Mouse (Mus musculus) liver, embryonic 15.5 days (tissue): ENCODE results near the gene Phf2. TPM values are rescaled to one million over a fixed set of nuclear protein-coding genes. Genes with fewer than 3 reads are reported as not detected.
A peak's percentile ranks its signal among the peaks of the same experiment; 100 is the strongest.

Source experiments
- ATAC-seq: fragments of 200-750 bp; cut with Nextera tagmentation; 2 replicates; pipeline ENCODE4 v1.8.0; 2017; ENCODE audit warnings: moderate number of reproducible peaks, mild to moderate bottlenecking, moderate library complexity; ENCODE audit not compliant: insufficient read depth
- H3K27ac ChIP-seq: fragments of 300-500 bp; sonication (generic); replicated peaks from 2 replicates; pipeline ENCODE4 v1.5.1; 2015; ENCODE audit warnings: mild to moderate bottlenecking, inconsistent platforms
- H3K27me3 ChIP-seq: fragments of 300-500 bp; sonication (generic); 2 replicates; pipeline ENCODE4 v1.6.1; 2015; ENCODE audit warnings: mild to moderate bottlenecking, inconsistent platforms
- H3K36me3 ChIP-seq: fragments of 300-500 bp; sonication (generic); replicated peaks from 2 replicates; pipeline ENCODE4 v1.6.1; 2015; ENCODE audit warnings: moderate library complexity, mild to moderate bottlenecking, inconsistent platforms
- H3K4me1 ChIP-seq: fragments of 300-500 bp; sonication (generic); replicated peaks from 2 replicates; pipeline ENCODE4 v1.6.1; 2015; ENCODE audit warnings: inconsistent platforms
- H3K4me2 ChIP-seq: fragments of 300-500 bp; sonication (generic); 2 replicates; pipeline ENCODE4 v1.6.1; 2015; ENCODE audit warnings: moderate library complexity, mild to moderate bottlenecking, inconsistent platforms
- H3K4me3 ChIP-seq: fragments of 300-500 bp; sonication (generic); replicated peaks from 2 replicates; pipeline ENCODE4 v1.5.1; 2015; ENCODE audit warnings: mild to moderate bottlenecking, inconsistent platforms
- H3K9ac ChIP-seq: fragments of 300-500 bp; sonication (generic); 2 replicates; pipeline ENCODE4 v1.6.1; 2015; ENCODE audit warnings: moderate library complexity, mild to moderate bottlenecking, inconsistent platforms
- H3K9me3 ChIP-seq: fragments of 300-500 bp; sonication (generic); replicated peaks from 2 replicates; pipeline ENCODE4 v1.6.1; 2016; ENCODE audit warnings: inconsistent platforms
- WGBS: fragments of 180-500 bp; shearing (Covaris S2); methylation state at CpG from one replicate; pipeline ENCODE4 v1.1.7; 2015; ENCODE audit warnings: mixed read lengths; ENCODE audit not compliant: insufficient replicate concordance; 5-methylcytosine and 5-hydroxymethylcytosine counted together
- polyA plus RNA-seq: library from polyadenylated mRNA; unstranded; fragments of >200 nt; fragmentation: Nextera tagmentation; extraction: Ambion mirVana; gene quantifications from 2 replicates; pipeline ENCODE4 v1.2.1, GENCODE M21; 2015

Gene Phf2
- polyA plus RNA-seq: 1.7 and 2.0 TPM in 2 replicates

DNA sequence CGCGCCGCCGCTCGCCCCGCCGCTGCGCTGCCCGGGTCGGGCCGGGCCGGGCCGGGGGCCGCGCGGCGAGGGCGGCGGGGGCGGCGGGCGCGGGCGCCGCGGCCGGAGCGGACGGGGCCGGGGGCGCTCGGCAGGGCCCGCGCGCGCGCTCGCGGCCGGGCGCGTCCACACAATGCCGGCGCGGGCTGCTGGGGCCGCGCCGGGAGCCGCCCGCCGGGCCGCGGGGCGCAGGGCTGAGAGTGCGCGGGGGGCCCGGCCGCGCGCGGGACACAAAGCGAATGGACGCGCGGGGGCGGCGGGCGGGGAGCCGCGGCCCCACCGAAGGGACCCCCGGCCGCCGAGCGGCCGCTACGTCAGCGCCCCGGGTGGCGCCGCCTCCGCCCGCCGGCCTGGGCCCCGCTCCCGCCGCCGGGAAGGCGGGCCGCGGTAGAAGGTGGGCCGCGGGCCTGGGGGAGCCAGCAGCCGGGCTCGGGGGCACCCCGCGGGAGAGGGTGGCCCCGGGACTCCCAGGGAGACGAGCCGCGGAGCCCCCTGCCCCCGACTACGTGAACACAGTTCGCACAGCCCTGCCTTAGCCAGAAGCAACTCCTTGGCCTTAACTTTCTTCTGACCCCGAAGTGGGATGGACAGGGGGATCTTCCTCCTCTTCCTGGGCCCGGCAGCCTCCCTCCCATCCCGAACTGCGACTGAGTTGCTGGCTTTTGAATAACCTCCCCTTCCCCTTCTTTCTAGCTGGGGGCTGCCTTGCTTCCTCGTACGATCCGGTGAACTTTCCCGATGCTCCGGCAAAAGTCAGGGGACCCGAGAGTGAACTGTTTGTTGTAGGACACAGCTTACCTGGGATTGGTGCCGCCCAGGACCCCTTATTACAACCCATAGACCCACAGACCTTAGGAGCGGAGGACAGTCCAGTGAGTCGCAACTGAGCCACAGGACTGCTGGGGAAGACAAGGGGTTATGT, at the start of gene Phf2:
Gene Phf2 (minus strand): TSS at position 349 of the 961 bp plus-strand sequence.
- peak within 1 kb of the TSS; percentile 84 for H3K4me3 ChIP-seq
- WGBS: under 1% methylated on average over 101 of the region's 117 CpGs
- H3K27ac ChIP-seq: peak within 1 kb of the TSS; percentile 82
- H3K9ac ChIP-seq: peak within 1 kb of the TSS; percentile 91
- peak; percentile 42 for ATAC-seq
- H3K9me3 ChIP-seq: no peaks in the 10 kb centered on the region
- H3K4me2 ChIP-seq: peak within 1 kb of the TSS; percentile 93
- peaks cover 56% of the 10 kb centered on the region for H3K4me1 ChIP-seq
- no peaks in the 10 kb centered on the region for H3K36me3 ChIP-seq
- no peaks in the 10 kb centered on the region for H3K27me3 ChIP-seq

DNA sequence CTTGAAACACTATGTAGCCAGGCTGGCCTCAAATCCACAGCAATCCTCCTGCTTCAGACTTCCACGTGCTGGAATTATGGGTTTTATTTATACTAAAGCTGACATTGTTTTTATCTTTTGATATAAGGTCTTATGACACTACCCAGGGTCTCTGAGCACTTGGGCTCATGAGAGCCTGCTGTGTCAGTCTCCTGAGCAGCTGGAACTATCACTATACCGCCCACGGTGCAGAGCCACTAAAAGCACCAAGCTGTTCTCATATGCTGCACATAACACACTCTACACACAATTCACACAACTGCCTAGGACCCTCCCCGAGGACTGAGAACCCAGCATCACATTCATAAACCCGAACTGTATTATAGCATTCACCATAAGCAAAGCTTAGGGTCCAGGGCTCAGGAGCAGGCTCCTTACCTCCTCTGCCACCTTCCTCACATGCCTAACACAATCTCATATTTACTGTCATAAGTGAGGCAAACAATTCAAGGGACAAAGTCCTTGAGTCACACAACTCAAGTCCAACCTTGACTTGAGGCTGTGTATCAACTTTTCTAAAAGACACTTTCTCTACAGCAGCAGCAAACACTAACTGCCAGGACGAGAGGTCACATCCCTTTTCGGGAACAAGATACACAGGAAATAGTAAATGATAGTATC, 49.0 kb upstream of the Phf2 start:
- Histone ChIP-seq H3K27ac (no peak overlapping the region), H3K4me3 (no peak overlapping the region), H3K4me2 (no peak overlapping the region), H3K36me3 (peaks cover 88% of the 10 kb centered on the region), H3K9me3 (no peaks in the 10 kb centered on the region), H3K27me3 (no peaks in the 10 kb centered on the region), H3K9ac (no peak overlapping the region), H3K4me1 (peaks cover 20% of the 10 kb centered on the region)
- no peak for ATAC-seq
- 73% methylated on average over 7 of the region's 7 CpGs for WGBS

DNA sequence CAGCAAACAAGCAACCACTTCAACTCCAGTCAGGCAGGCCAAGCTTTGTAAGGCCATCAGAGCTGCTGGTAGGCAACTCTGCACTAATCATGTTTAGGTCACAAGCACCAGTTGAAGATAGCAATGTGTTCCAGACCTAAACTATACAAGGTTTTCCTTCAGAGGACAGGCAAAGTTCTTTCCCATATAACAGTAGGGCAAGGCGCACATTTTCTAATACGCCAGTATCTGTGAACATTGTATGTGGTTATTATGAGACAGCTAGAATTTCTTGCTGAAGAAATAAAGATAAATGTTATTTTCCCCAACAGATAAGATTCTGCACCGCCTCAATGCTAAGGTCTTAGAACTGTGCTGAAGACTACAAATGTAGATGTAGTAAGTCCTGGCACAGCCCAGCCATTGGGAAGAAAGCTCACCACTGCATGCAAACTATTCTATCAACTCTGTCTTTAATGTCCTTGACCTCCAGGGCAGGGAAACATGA, 46.2 kb upstream of the Phf2 start:
- H3K4me1 ChIP-seq: peaks cover 14% of the 10 kb centered on the region
- 75% methylated on average over 3 of the region's 3 CpGs for WGBS
- H3K36me3 ChIP-seq: peaks cover 90% of the 10 kb centered on the region
- no peaks in the 10 kb centered on the region for H3K27me3 ChIP-seq
- no peak for ATAC-seq
- no peaks in the 10 kb centered on the region for H3K9me3 ChIP-seq
- no peak overlapping the region for H3K4me2 ChIP-seq
- no peak overlapping the region for H3K27ac ChIP-seq
- H3K9ac ChIP-seq: no peak overlapping the region
- no peak overlapping the region for H3K4me3 ChIP-seq

DNA sequence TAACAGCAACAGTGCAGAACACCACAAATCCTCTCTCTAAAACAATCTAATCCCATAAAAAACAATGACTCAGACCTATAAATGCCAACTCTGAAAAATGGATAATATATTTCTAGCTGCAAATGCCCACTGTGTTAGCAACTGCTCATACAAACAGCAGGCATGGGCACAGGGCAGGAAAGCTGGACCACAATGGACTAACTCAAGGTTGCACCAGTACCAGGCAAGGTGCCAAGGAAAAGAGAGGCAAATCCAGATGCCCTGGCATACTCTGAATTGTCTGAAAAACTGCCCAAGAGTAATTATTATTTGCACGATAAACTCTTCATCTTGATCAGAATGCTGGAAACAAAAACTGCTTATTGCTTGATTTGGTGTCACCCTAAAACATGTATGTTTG, 42.8 kb upstream of the Phf2 start:
- Histone ChIP-seq H3K4me1 (no peaks in the 10 kb centered on the region; the same call in 1 of the 2 replicates), H3K36me3 (peaks cover 85% of the 10 kb centered on the region), H3K4me3 (no peak overlapping the region), H3K27ac (no peak overlapping the region), H3K27me3 (no peaks in the 10 kb centered on the region), H3K9ac (no peak overlapping the region), H3K4me2 (no peak overlapping the region), H3K9me3 (no peaks in the 10 kb centered on the region)
- WGBS: 89% methylated on average over 1 of the region's 1 CpGs
- ATAC-seq: no peak

DNA sequence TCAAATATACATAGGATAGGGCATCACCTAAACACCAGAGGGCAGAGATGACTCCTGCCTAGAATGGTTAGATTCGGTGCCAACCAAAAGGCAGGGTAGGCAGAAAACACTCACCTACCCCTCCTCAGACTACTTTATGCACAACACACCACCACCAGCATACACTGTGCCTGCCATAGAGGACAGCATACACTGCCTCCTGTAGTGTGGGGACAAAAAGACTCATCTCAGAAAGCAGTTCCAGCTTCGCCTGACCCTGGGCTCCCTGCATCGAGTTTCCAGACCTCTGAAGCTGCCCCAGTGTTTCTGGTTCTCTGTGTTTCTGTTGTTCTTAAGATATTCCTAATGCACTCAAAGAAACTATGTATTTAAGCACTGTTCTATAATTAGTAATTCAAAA, 42.2 kb upstream of the Phf2 start:
- peaks cover 87% of the 10 kb centered on the region for H3K36me3 ChIP-seq
- H3K27me3 ChIP-seq: no peaks in the 10 kb centered on the region
- no peaks in the 10 kb centered on the region for H3K9me3 ChIP-seq
- H3K9ac ChIP-seq: no peak overlapping the region
- no peak overlapping the region for H3K27ac ChIP-seq
- no peak overlapping the region for H3K4me3 ChIP-seq
- H3K4me1 ChIP-seq: no peaks in the 10 kb centered on the region; the same call in 1 of the 2 replicates
- 83% methylated on average over 3 of the region's 3 CpGs for WGBS
- H3K4me2 ChIP-seq: no peak overlapping the region
- no peak for ATAC-seq

DNA sequence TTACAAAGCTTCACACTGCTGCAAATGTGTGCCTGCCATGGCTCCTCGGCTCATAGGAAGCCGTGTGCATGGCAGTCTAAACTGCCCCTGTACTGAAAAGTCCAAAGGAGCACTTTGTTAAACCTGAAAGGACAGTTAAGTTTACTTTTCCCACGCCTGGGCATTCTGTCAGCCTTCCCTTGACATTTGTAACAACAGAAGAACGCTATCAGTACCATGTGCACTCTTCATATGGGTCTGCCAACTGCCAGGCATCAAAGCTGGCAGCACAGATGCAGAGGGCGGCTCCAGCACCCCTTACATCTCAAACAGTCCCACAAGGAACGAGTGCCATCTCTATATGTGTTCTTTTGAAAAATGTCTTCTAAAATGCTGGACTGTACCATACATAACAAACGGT, 40.5 kb upstream of the Phf2 start:
- no peak overlapping the region for H3K4me2 ChIP-seq
- H3K27ac ChIP-seq: no peak overlapping the region; the same call in 1 of the 2 replicates
- H3K4me3 ChIP-seq: no peak overlapping the region
- H3K27me3 ChIP-seq: no peaks in the 10 kb centered on the region
- 72% methylated on average over 7 of the region's 7 CpGs for WGBS
- H3K9me3 ChIP-seq: no peaks in the 10 kb centered on the region
- ATAC-seq: no peak
- no peaks in the 10 kb centered on the region; the same call in 1 of the 2 replicates for H3K4me1 ChIP-seq
- no peak overlapping the region for H3K9ac ChIP-seq
- peaks cover 92% of the 10 kb centered on the region for H3K36me3 ChIP-seq

DNA sequence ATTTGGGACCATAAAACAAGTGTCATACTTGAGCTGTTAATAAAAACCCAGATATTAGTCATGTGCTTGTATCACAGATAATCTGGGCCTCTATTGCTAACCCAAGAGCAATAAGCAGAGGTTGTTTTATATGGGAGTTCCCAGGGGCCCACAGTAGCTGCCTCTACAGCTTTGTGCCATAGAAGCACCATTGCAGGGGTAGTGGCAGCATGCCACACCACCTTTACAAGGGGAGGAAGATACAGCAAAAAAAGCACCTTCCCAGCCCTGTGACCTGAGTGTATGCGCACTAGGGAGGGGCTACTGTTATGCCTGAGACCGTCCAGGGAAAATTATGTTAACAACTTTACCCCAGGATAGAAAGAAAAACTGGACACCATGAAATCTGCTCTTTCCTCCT, 34.5 kb upstream of the Phf2 start:
- peaks cover 94% of the 10 kb centered on the region for H3K36me3 ChIP-seq
- no peaks in the 10 kb centered on the region for H3K4me1 ChIP-seq
- no peak overlapping the region for H3K4me2 ChIP-seq
- WGBS: 80% methylated on average over 2 of the region's 2 CpGs
- no peak overlapping the region for H3K27ac ChIP-seq
- H3K9me3 ChIP-seq: no peaks in the 10 kb centered on the region
- no peak overlapping the region for H3K4me3 ChIP-seq
- no peak overlapping the region for H3K9ac ChIP-seq
- H3K27me3 ChIP-seq: no peaks in the 10 kb centered on the region
- ATAC-seq: no peak

DNA sequence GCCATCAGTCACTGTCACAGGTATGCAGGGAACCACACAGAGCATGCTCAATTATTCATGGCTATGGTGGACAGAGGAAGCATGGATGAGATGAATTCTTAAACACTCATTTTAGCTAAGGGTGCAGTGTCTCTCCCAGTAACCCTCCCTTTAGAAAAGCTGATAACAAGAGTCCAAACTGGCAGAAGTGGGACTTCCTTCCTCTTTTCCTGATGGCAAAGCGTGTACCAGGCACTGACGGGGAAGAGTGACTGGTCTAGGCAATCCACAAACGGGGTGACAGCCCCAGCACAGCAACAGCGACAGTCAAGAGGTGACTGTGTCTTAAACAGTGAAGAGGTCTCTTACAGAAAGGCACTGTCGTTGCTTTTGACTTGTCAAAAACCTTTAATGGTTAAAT, 24.5 kb upstream of the Phf2 start:
- Histone ChIP-seq H3K9ac (no peak overlapping the region), H3K4me2 (no peak overlapping the region), H3K27ac (no peak overlapping the region), H3K36me3 (peaks cover 87% of the 10 kb centered on the region), H3K4me3 (no peak overlapping the region), H3K4me1 (no peaks in the 10 kb centered on the region), H3K27me3 (no peaks in the 10 kb centered on the region), H3K9me3 (no peaks in the 10 kb centered on the region)
- ATAC-seq: no peak
- 52% methylated on average over 5 of the region's 5 CpGs for WGBS

DNA sequence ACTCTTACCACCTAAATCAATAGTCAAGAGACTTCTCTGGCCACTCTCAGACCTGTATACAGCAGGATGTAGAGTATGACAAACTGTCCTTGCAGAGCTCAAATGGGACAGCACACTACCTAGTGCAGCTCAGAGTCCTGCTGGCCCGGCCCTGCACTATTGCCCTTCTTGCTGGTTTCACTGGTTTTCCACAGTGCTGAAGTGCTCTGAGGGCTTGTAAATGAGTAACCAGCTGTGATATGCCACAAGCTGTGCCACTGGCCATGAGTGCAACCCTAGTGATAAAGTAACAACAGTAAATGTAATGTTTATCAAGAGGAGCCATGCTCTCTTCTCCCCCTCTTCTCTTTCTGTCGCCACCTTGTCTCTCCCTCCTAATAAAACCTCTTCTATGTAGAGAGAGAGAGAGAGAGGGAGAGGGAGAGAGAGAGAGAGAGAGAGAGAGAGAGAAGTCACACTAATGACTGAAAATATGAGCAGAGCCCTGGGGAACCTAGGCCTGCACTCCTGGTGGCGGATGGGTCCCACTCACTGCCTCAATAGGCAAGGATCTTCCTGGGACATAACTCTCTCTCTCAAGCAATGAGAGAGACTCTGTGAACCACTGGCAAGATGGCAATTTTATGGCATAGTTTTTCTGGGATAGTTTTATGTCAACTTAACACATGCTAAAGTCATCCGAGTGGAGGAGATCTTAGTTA, 19.5 kb upstream of the Phf2 start:
- Histone ChIP-seq H3K9me3 (no peaks in the 10 kb centered on the region), H3K36me3 (peaks cover 96% of the 10 kb centered on the region), H3K4me3 (no peak overlapping the region), H3K27me3 (no peaks in the 10 kb centered on the region), H3K4me1 (no peaks in the 10 kb centered on the region), H3K27ac (peak overlapping the region; percentile 61), H3K9ac (no peak overlapping the region), H3K4me2 (no peak overlapping the region)
- ATAC-seq: peak; percentile 78
- WGBS: 62% methylated on average over 4 of the region's 4 CpGs

DNA sequence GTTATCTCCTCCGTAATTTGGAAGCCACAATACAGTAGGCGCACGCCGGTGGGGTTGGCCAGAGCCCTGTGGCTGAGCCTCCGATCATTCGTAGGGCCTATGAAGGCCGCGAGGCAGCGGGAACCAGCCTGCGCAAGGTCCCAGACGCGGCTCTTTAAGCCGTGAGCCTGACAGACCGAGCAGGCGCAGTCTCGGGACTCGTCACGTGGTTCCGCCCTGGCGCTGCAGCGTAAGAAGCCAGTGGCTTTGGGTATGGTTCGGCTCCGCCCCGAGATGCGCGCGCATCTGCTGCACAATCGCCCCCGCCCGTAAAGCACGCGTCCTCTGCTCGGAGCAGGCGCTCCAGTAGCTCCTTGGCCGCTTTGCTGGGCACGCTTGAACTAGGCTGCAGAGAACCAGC, 7.6 kb upstream of the Phf2 start:
- peak; percentile 96 for ATAC-seq
- peaks cover 30% of the 10 kb centered on the region for H3K36me3 ChIP-seq
- H3K9me3 ChIP-seq: no peaks in the 10 kb centered on the region
- H3K27me3 ChIP-seq: no peaks in the 10 kb centered on the region
- H3K4me1 ChIP-seq: peaks cover 12% of the 10 kb centered on the region
- H3K27ac ChIP-seq: peak overlapping the region; percentile 82
- WGBS: under 1% methylated on average over 36 of the region's 36 CpGs
- peak overlapping the region; percentile 59 for H3K4me3 ChIP-seq
- peak overlapping the region; percentile 87 for H3K4me2 ChIP-seq
- H3K9ac ChIP-seq: peak overlapping the region; percentile 62

DNA sequence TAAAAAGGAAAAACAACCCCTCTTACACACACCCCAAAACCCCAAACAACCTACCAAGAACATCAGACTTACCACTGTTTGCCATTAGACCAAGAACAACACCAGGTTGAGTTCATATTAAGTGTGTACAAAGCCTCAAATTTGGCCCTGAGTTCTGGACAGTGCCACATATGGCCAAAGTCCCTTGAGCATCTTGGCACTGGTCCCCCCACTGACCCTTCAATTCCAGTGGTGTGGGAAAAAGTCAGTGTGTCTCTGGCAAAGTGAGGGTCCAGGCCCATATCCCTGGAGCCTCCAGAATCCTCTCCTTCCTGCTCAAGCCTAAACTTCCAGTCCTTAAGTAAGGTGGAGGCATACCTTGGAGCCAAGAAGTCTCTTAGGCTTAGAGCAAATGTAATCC, 6.9 kb upstream of the Phf2 start:
- Histone ChIP-seq H3K27me3 (no peaks in the 10 kb centered on the region), H3K36me3 (peaks cover 24% of the 10 kb centered on the region), H3K4me3 (peak overlapping the region; percentile 59; the same call in 1 of the 2 replicates), H3K4me1 (peaks cover 18% of the 10 kb centered on the region), H3K27ac (peak overlapping the region; percentile 82; the same call in 1 of the 2 replicates), H3K9me3 (no peaks in the 10 kb centered on the region), H3K9ac (peak overlapping the region; percentile 62), H3K4me2 (peak overlapping the region; percentile 87)
- ATAC-seq: no peak
